Comparison of ENCODE assay signal across 7 mouse cellular contexts in the genomic region with DNA sequence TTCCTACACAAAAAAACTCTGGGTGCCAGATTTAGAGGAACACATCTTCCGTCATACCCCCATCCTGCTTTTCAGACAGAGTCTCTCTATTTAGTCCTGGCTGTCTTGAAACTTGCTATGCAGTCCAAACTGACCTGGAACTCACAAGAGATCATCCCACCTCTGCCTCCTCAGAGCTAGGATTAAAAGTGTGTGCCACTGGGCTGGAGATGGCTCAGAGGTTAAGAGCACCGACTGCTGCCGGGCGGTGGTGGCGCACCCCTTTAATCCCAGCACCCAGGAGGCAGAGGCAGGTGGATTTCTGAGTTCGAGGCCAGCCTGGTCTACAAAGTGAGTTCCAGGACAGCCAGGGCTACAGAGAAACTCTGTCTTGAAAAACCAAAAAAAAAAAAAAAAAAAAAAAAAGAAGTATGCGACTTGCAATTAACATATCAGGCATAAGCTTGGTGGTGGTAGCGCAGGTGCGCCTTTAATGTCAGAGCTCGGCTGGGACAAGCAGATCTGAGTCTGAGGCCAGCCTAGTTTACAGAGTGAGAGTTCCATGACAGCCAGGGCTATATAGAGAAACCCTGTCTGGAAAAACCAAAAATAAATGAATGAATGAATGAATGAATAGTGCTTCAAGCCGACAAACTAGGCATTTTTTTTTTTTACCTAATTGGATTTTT. TPM values are rescaled to one million over a fixed set of nuclear protein-coding genes. Genes with fewer than 3 reads are reported as not detected.
DNase-seq lines count a peak whose midpoint lies in the region; ATAC-seq and TF ChIP-seq lines count a peak whose summit lies in the region.

No protein-coding gene starts in this region.

- no peak for TF ChIP-seq CTCF in midbrain, postnatal 0 days (IDR thresholded peaks at IDR 0.05)

- no peak overlapping the region; the same call in 1 of the 2 replicates for H3K27ac ChIP-seq in lung, embryonic 15.5 days
- H3K27ac ChIP-seq in hindbrain, embryonic 16.5 days (ENCODE audit: low read depth, low read length) = peak overlapping the region; percentile 93
- H3K27ac ChIP-seq in midbrain, postnatal 0 days (ENCODE audit: low read depth, low read length) = peak overlapping the region; percentile 98

- whole genome bisulfite sequencing in lung, embryonic 15.5 days = 17% methylated on average over 11 of the region's 11 CpGs
- 23% methylated on average over 11 of the region's 11 CpGs for WGBS in hindbrain, embryonic 16.5 days
- 25% methylated on average over 11 of the region's 11 CpGs for WGBS in midbrain, postnatal 0 days

- no peaks in the 10 kb centered on the region for H3K9me3 ChIP-seq in lung, embryonic 15.5 days
- no peaks in the 10 kb centered on the region for H3K9me3 ChIP-seq in hindbrain, embryonic 16.5 days (ENCODE audit: control insufficient read depth, low read length)
- H3K9me3 ChIP-seq in midbrain, postnatal 0 days (ENCODE audit: low read length) = no peaks in the 10 kb centered on the region

- peak overlapping the region; percentile 94; the same call in 1 of the 2 replicates for H3K9ac ChIP-seq in lung, embryonic 15.5 days
- peak overlapping the region; percentile 86 for H3K9ac ChIP-seq in hindbrain, embryonic 16.5 days (ENCODE audit: low read depth, low read length)
- peak overlapping the region; percentile 98 for H3K9ac ChIP-seq in midbrain, postnatal 0 days (replicated peaks; ENCODE audit: low read length, poor library complexity, severe bottlenecking)

- no peaks in the 10 kb centered on the region for H3K27me3 ChIP-seq in lung, embryonic 15.5 days
- H3K27me3 ChIP-seq in hindbrain, embryonic 16.5 days (replicated peaks; ENCODE audit: control insufficient read depth, insufficient read depth, low read length) = no peaks in the 10 kb centered on the region
- H3K27me3 ChIP-seq in midbrain, postnatal 0 days (ENCODE audit: insufficient read depth, low read length) = no peaks in the 10 kb centered on the region

- no peak for DNase-seq in lung, adult 18-20 months
- peak; percentile 15 for DNase-seq in brain, adult 2 months (ENCODE audit: low read depth, low spot score)
- DNase-seq in midbrain, postnatal 0 days (ENCODE audit: low spot score) = peak; percentile 5
- DNase-seq in frontal cortex, postnatal 36 days (ENCODE audit: low spot score in 2 of 2) = no peak
- no peak for DNase-seq in right cerebral cortex, postnatal 4 days

- ATAC-seq in lung, embryonic 15.5 days (ENCODE audit: borderline replicate concordance, extremely low read depth, low FRiP score, low TSS enrichment) = no peak
- ATAC-seq in hindbrain, embryonic 16.5 days = no peak
- ATAC-seq in midbrain, postnatal 0 days (ENCODE audit: low FRiP score) = no peak

- H3K4me2 ChIP-seq in lung, embryonic 15.5 days = peak overlapping the region; percentile 68
- peak overlapping the region; percentile 82 for H3K4me2 ChIP-seq in hindbrain, embryonic 16.5 days (ENCODE audit: low read length)
- peak overlapping the region; percentile 74 for H3K4me2 ChIP-seq in midbrain, postnatal 0 days (ENCODE audit: low read depth, low read length, poor library complexity, severe bottlenecking)

- peak overlapping the region; percentile 82 for H3K4me3 ChIP-seq in lung, embryonic 15.5 days
- peak overlapping the region; percentile 63 for H3K4me3 ChIP-seq in hindbrain, embryonic 16.5 days (ENCODE audit: low read length)
- peak overlapping the region; percentile 99 for H3K4me3 ChIP-seq in midbrain, postnatal 0 days (ENCODE audit: low read depth, low read length)

- peaks cover 18% of the 10 kb centered on the region for H3K4me1 ChIP-seq in lung, embryonic 15.5 days
- H3K4me1 ChIP-seq in hindbrain, embryonic 16.5 days (ENCODE audit: control insufficient read depth, insufficient read depth, low read depth, low read length) = peaks cover 17% of the 10 kb centered on the region
- peaks cover 7% of the 10 kb centered on the region; the same call in 1 of the 2 replicates for H3K4me1 ChIP-seq in midbrain, postnatal 0 days (ENCODE audit: insufficient read depth, low read length)

- peaks cover 5% of the 10 kb centered on the region; the same call in 1 of the 2 replicates for H3K36me3 ChIP-seq in lung, embryonic 15.5 days
- no peaks in the 10 kb centered on the region for H3K36me3 ChIP-seq in hindbrain, embryonic 16.5 days (ENCODE audit: control insufficient read depth, insufficient read depth, low read length)
- H3K36me3 ChIP-seq in midbrain, postnatal 0 days (ENCODE audit: insufficient read depth, low read length) = peaks cover 1% of the 10 kb centered on the region; the same call in 1 of the 2 replicates

RNA-seq across cellular contexts. Expression of a gene that starts 1.4 kb away (rescaled TPM):
- polyA plus RNA-seq in lung, embryonic 15.5 days (2015; fragmentation: Nextera tagmentation; extraction: Ambion mirVana) = 25.5 and 26.0 TPM in 2 replicates
- 26.0 and 30.3 TPM in 2 replicates for polyA plus RNA-seq in hindbrain, embryonic 16.5 days (2015; fragmentation: Nextera tagmentation; extraction: Ambion mirVana)
- total RNA-seq in midbrain, postnatal 0 days (2014; rRNA removed) = 49.6 and 53.7 TPM in 2 replicates
- polyA plus RNA-seq in midbrain, postnatal 0 days (2015; fragmentation: Nextera tagmentation; extraction: Ambion mirVana) = 31.2 and 35.0 TPM in 2 replicates

RNA-seq across cellular contexts. Expression of a gene that starts 34.8 kb away (rescaled TPM):
- polyA plus RNA-seq in lung, embryonic 15.5 days (2015; fragmentation: Nextera tagmentation; extraction: Ambion mirVana) = 24.6 and 26.3 TPM in 2 replicates
- polyA plus RNA-seq in hindbrain, embryonic 16.5 days (2015; fragmentation: Nextera tagmentation; extraction: Ambion mirVana) = 30.2 and 30.7 TPM in 2 replicates
- 17.2 and 18.3 TPM in 2 replicates for total RNA-seq in midbrain, postnatal 0 days (2014; rRNA removed)
- 29.5 and 32.3 TPM in 2 replicates for polyA plus RNA-seq in midbrain, postnatal 0 days (2015; fragmentation: Nextera tagmentation; extraction: Ambion mirVana)

Comparison
In these comparisons a context has a peak if more than half of its experiments do, and no peak if none do; other contexts are left out.
1. DNase-seq: peak in brain, adult 2 months (single experiment) and midbrain, postnatal 0 days (single experiment); none in lung, adult 18-20 months (0 of 2), frontal cortex, postnatal 36 days (0 of 2) and right cerebral cortex, postnatal 4 days (single experiment).
2. Peak in every context shown above with its lines, with median percentiles within 50 percentile points of each other: H3K4me2 ChIP-seq, H3K4me3 ChIP-seq and H3K9ac ChIP-seq.